Mouse (Mus musculus) sigmoid colon, adult 10 weeks (tissue): ENCODE data around the gene Lzic. TPM values are rescaled to one million over a fixed set of nuclear protein-coding genes. Genes with fewer than 3 reads are reported as not detected.

Experiments
- polyA plus RNA-seq: library from polyadenylated mRNA; stranded (reverse); fragments of 350-450 nt; fragmentation: Illumina TruSeq; extraction: RNeasy Lipid Tissue Mini Kit (QIAGEN cat#74804); gene quantifications from one replicate; pipeline ENCODE4 v1.2.3, GENCODE M21; 2014; ENCODE audit warnings: low read depth, low replicate concordance

Gene Lzic
- 33.8 TPM for polyA plus RNA-seq

GRCm38 (mm10) chr4:149485053-149485824 is at the start of gene Lzic, which contains the start of gene Nmnat1:
TSS of gene Lzic (plus strand) at chr4:149485229.
TSS of gene Nmnat1 (minus strand) at chr4:149485202.

GRCm38 (mm10) chr4:149454879-149455278 is 30.1 kb upstream of the Lzic start, which contains the start of gene Rbp7:
TSS of gene Rbp7 (minus strand) at chr4:149454978.

GRCm38 (mm10) chr4:149477078-149477477 is 8.0 kb upstream of the Lzic start, which contains the start of gene Tmem274:
TSS of gene Tmem274 (plus strand) at chr4:149477378.

GRCm38 (mm10) chr4:149517868-149518340 is 32.9 kb downstream of the Lzic start, which contains the start of gene Ctnnbip1:
TSS of gene Ctnnbip1 (plus strand) at chr4:149518236.

Other genes starting within 250 kb of the Lzic start
- gene Kif1b, start 177.5 kb upstream of the Lzic start, polyA plus RNA-seq: 67.2 TPM
- gene Ube4b, start 58.5 kb upstream of the Lzic start, polyA plus RNA-seq: 27.6 TPM
- gene Rbp7, start 30.3 kb upstream of the Lzic start, polyA plus RNA-seq: 3.6 TPM
- not detected for gene Tmem274, start 7.9 kb upstream of the Lzic start, polyA plus RNA-seq
- gene Nmnat1, start within 50 bp of the Lzic start, polyA plus RNA-seq: 5.4 TPM
- gene Ctnnbip1, start 33.0 kb downstream of the Lzic start, polyA plus RNA-seq: 9.5 TPM
- gene Clstn1, start 101.2 kb downstream of the Lzic start, polyA plus RNA-seq: 27.0 TPM
- 1.0 TPM for gene Pik3cd, start 217.3 kb downstream of the Lzic start, polyA plus RNA-seq